Mouse (Mus musculus) C2C12 (cell line): ENCODE results near the gene Gm28168. TPM values are rescaled to one million over a fixed set of nuclear protein-coding genes. Genes with fewer than 3 reads are reported as not detected.
"Not testable (repeated sequence)": the region's sequence is repeated elsewhere in the genome, so short reads cannot be mapped to it uniquely, and the experiment has no call there.

Experiments
- H3K27me3 ChIP-seq: one replicate; pipeline ENCODE4 v1.6.1; 2011; ENCODE audit not compliant: control insufficient read depth, insufficient read depth, insufficient read length
- H3K36me3 ChIP-seq: one replicate; pipeline ENCODE4 v1.6.1; 2011; ENCODE audit not compliant: control insufficient read depth, insufficient read depth
- H3K4me3 ChIP-seq: one replicate; pipeline ENCODE4 v1.5.1; 2011; ENCODE audit warnings: mild to moderate bottlenecking, control low read depth; ENCODE audit not compliant: poor library complexity, insufficient read depth, severe bottlenecking
- H3K79me2 ChIP-seq: one replicate; pipeline ENCODE4 v1.6.1; 2011; ENCODE audit not compliant: control insufficient read depth, insufficient read depth
- H3K79me3 ChIP-seq: one replicate; pipeline ENCODE4 v1.6.1; 2011; ENCODE audit warnings: low read depth, control low read depth
- H3ac ChIP-seq: one replicate; pipeline ENCODE3; 2011; ENCODE audit warnings: low read depth; ENCODE audit not compliant: control insufficient read depth, insufficient read length
- CEBPB ChIP-seq: IDR thresholded peaks from one replicate; pipeline ENCODE4 v1.6.1; 2011; ENCODE audit warnings: low read depth, mild to moderate bottlenecking, control low read depth, moderate library complexity
- CTCF ChIP-seq: IDR thresholded peaks from one replicate; pipeline ENCODE4 v1.5.1; 2011; ENCODE audit not compliant: control insufficient read depth, insufficient read depth, insufficient read length
- FOSL1 ChIP-seq: IDR thresholded peaks from one replicate; pipeline ENCODE4 v1.8.0; 2011; ENCODE audit warnings: mild to moderate bottlenecking, low read length; ENCODE audit not compliant: poor library complexity, insufficient read depth, severe bottlenecking
- MAX ChIP-seq: IDR thresholded peaks from one replicate; pipeline ENCODE4 v1.6.1; 2011; ENCODE audit warnings: mild to moderate bottlenecking, control low read depth
- MYOD1 ChIP-seq: IDR thresholded peaks from one replicate; pipeline ENCODE4 v1.6.1; 2011; ENCODE audit warnings: low read depth; ENCODE audit not compliant: control insufficient read depth, insufficient read length
- MYOG ChIP-seq: IDR thresholded peaks from one replicate; pipeline ENCODE4 v1.6.1; 2011; ENCODE audit not compliant: control insufficient read depth, insufficient read length; ENCODE audit errors: extremely low read depth
- USF1 ChIP-seq: IDR thresholded peaks from one replicate; pipeline ENCODE4 v1.6.1; 2011; ENCODE audit warnings: low read depth, mild to moderate bottlenecking, control low read depth, moderate library complexity
- long read RNA-seq, 2 experiments: library from polyadenylated mRNA; unstranded; transcript quantifications; one replicate each; pipeline ENCODE4 v2.0.0; 2019 to 2020
- polyA plus RNA-seq: library from polyadenylated mRNA; unstranded; fragments of >200 nt; fragmentation: generic; extraction: Trizol; gene quantifications from one replicate; pipeline ENCODE4 v1.2.1, GENCODE M21; 2012; ENCODE audit warnings: missing spikeins

The Gm28168 gene
- not detected for polyA plus RNA-seq
- long read RNA-seq, experiment 1: 0 reads
- long read RNA-seq, experiment 2: 0 reads

- H3K36me3 ChIP-seq, H3K79me3 ChIP-seq, H3K79me2 ChIP-seq, H3K4me3 ChIP-seq, H3K27me3 ChIP-seq, H3ac ChIP-seq: not testable (repeated sequence)
Measured at GRCm38 (mm10) chr1:117927715-117928114, at the start of gene Gm28168. Gene Gm28168, plus strand, starts transcription at chr1:117928015.

DNA sequence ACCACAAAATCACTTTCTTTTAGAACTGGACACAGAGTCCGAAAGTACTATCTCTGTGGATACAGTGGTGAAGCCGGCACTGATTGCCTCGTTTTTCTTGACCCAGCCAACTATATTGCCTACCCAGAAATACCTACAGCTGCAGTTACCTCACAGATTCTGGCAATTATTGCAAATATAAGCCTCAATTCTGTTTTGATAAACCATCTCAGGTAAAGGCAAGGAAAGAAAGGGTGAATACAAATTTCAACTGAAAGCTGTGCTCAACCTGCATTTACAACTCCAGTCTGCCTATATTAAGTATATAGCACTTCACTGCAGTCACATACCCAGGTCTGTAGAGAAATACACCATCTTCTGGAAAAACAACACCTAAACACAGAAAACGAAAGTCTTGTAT, 37.8 kb downstream of the Gm28168 start, which contains the start of gene Gm7145:
Gene Gm7145, plus strand, starts transcription at position 301 of the 400 bp plus-strand sequence.
- Histone ChIP-seq H3ac (no peak within 1 kb of the TSS), H3K27me3 (no peaks in the 10 kb centered on the region), H3K4me3 (no peak within 1 kb of the TSS), H3K36me3 (no peaks in the 10 kb centered on the region), H3K79me3 (no peaks in the 10 kb centered on the region), H3K79me2 (no peaks in the 10 kb centered on the region)
- no peak for TF ChIP-seq CEBPB
- TF ChIP-seq MAX: no peak
- TF ChIP-seq FOSL1: no peak
- TF ChIP-seq CTCF: no peak
- no peak for TF ChIP-seq MYOD1
- no peak for TF ChIP-seq USF1
- TF ChIP-seq MYOG: no peak

Other genes with a start within 250 kb of the Gm28168 start
- gene Gm28363, start 230.9 kb upstream of the Gm28168 start, polyA plus RNA-seq: not detected
- gene B020011L13Rik, start 146.9 kb upstream of the Gm28168 start, polyA plus RNA-seq: not detected
- gene Gm28360, start 97.9 kb upstream of the Gm28168 start, polyA plus RNA-seq: not detected
- gene Gm7145, start 37.9 kb downstream of the Gm28168 start, polyA plus RNA-seq: not detected
- not detected for gene Gm29106, start 248.5 kb downstream of the Gm28168 start, polyA plus RNA-seq